Mouse (Mus musculus) adrenal gland, postnatal 4 days (tissue): ENCODE measurements around the gene Pygo1. TPM values are rescaled to one million over a fixed set of nuclear protein-coding genes. Genes with fewer than 3 reads are reported as not detected.
A peak's percentile ranks its signal among the peaks of the same experiment; 100 is the strongest.

Experiments
- DNase-seq, 2 experiments: peaks; one replicate each; pipeline ENCODE4 v3.0.0; 2021 to 2022; ENCODE audit warnings: low spot score in 2 of 2, mixed read lengths in 2 of 2
- long read RNA-seq, 2 experiments: library from polyadenylated mRNA; stranded (forward); transcript quantifications; one replicate each; pipeline ENCODE4 v2.0.0; 2021
- total RNA-seq, 2 experiments: library from RNA; stranded (reverse); gene quantifications; 2 replicates each; pipeline ENCODE4 v1.2.3; 2021

The Pygo1 gene
- 1 to 10 TPM; 7.4 to 7.7 TPM for total RNA-seq
- long read RNA-seq, experiment 1, full-length matches to known transcripts = 5 of 6 reads
- long read RNA-seq, experiment 1, partial matches to known transcripts = 0 of 6 reads
- long read RNA-seq, experiment 1, other reads (novel, unspliced or antisense) = 1 of 6 reads
- long read RNA-seq, experiment 2, full-length matches to known transcripts = 5 of 16 reads
- long read RNA-seq, experiment 2, partial matches to known transcripts = 0 of 16 reads
- long read RNA-seq, experiment 2, other reads (novel, unspliced or antisense) = 11 of 16 reads

DNA sequence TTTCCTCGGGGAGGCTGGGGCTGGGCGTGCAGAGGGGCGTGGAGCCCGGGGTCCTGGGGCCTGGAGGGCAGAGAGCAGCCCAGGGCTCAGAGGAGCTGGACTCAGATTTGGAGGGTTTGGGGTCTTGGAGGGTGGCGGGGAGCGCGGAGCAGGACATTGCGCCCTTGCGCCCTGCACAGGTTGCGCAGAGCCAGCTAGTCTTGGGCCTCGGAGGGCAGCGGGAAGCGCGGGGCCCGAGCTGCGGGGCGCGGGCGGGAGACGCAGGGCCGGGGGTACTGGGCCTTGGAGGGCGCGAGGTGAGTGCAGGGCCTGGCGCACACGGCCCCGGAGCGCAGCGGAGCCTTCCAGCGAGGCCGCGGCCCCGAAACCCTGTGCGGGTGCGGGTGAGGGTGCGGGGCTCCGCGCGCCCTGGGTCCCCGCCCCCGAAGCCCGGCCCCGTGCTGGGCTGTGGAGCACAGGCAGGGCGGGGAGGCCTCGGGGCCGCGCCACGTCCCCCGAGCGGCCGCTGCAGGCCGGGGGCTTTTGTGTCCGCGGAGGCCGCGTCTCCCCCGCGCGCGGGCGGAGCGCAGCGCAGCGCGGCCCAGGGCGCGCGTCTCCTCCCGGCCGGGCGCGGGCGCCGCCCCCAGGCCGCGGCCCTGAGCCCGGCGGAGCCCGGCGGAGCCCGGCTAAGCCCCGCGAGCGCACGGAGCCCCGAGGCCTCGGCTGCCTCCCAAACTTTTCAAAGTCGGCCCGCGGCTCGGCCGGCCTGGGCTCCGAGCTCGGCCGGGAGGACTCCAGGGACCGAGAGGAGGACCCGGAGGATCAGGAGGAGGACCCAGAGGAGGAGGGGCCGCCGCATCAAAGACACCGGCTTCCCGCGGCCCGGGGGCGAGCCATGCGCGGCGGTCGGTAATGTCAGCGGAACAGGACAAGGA, at the start of gene Pygo1:
Pygo1 (plus strand) TSS at position 625 of the 914 bp plus-strand sequence.
- DNase-seq = peak; percentile 22 to 38

GRCm38 (mm10) chr9:72875878-72876277, 49.6 kb upstream of the Pygo1 start:
- DNase-seq = no peak

- no peak for DNase-seq
Measured at GRCm38 (mm10) chr9:72877905-72878304, 47.5 kb upstream of the Pygo1 start.

DNA sequence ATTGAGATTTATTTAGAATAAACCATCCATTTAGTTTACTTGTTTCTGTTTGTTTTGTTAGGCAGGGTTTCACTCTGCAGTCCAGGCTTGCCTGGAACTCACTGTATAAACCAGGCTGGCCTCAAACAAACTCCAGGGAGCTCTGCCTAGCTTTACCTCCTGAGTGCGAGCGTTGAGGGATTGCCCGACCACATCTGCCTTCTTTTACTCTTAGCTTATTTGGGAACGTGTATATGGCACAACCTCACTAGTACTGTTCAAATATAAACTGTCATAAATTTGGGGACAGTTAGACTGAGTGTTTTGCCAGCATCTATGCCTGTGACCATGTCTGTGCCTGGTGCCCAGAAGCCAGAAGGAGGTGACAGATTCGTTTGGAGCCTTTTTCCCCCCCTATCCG, 46.8 kb upstream of the Pygo1 start:
- DNase-seq = no peak

- DNase-seq = no peak
Measured at GRCm38 (mm10) chr9:72879601-72880000, 45.8 kb upstream of the Pygo1 start.

DNA sequence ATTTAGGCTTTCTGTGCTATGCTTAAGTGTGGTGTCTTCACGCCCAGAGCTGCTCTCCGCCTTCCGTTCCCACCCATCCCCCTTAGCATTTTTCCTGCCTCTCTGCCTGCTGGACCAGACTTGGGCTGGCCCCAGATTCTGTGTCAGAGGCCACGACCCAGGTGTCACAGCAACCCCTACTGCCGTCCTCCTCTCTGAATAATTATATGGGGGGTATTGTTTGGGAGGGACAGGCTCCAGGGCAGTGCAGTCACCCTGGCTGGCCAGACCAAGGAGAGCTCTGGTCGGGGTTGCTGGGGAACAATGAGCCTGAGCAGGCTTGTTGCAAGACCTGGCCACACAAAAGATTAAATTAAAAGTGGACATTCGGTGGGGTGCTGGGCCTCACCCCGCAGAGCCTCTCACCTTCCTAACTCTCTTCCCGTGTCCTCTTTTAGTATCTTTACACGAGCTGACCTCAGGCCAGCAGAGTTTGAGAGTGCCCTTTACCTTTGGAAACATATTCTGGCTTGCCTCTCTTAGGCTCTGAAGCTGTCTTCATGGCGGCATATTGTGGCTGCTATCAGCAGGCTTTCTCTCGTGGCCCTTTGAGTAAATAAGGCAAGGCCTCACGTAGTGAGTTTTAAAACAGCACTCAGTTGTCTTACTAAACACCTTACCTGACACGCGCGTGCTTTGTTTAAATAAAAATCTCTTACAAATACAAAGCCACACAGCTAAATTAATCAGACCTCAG, 45.1 kb upstream of the Pygo1 start:
- DNase-seq = no peak

- DNase-seq = peak in 1 of 2 experiments; percentile 20
Measured at GRCm38 (mm10) chr9:72881026-72881768, 44.2 kb upstream of the Pygo1 start.

GRCm38 (mm10) chr9:72883940-72884339, 41.5 kb upstream of the Pygo1 start:
- no peak for DNase-seq

GRCm38 (mm10) chr9:72889777-72890176, 35.7 kb upstream of the Pygo1 start:
- DNase-seq = no peak

DNA sequence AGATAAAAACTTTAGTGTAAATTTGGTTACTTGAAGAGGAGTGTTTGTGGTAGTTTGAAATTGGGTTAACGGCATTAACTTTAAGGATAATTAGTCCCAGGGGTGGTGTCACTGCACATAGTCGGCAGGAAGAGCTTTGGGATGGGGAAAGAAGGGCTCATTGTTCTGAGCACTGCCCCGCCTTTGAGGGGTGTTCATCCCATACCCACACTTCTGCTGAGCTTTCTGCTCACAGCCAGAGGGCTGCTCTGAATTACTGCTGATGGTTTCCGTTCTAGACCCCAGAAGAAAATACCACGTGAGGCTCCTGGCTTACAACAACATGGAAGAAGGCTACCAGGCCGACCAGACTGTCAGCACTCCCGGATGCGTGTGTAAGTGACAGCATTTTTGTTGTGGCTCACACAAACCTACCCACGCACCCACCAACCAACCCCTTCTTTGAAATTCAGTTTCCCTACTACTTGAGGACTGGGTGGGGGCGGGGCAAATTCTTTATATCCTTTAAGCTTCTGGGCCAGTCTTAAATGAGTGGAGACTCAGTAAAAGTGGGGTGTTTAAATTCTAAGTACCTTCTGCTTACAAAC, 34.9 kb upstream of the Pygo1 start:
- no peak for DNase-seq

DNA sequence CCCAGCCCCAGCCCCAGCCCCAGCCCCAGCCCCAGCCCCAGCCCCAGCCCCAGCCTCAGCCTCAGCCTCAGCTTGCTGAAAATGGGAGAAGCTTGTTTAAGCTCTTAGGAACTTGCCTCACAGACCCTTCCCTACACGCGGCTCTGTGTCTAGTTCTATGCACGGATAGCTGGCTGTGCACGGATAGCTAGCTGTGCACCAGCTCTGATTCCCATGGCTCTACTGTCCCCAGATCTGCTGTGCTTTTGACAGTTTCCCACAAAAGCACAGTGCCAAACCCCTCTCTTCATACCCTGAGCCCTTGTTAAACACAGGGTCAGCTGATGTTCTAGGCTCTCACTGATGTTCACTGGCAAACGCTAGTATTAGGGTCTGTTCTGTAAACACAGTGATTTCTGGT, 32.7 kb upstream of the Pygo1 start:
- no peak for DNase-seq

DNA sequence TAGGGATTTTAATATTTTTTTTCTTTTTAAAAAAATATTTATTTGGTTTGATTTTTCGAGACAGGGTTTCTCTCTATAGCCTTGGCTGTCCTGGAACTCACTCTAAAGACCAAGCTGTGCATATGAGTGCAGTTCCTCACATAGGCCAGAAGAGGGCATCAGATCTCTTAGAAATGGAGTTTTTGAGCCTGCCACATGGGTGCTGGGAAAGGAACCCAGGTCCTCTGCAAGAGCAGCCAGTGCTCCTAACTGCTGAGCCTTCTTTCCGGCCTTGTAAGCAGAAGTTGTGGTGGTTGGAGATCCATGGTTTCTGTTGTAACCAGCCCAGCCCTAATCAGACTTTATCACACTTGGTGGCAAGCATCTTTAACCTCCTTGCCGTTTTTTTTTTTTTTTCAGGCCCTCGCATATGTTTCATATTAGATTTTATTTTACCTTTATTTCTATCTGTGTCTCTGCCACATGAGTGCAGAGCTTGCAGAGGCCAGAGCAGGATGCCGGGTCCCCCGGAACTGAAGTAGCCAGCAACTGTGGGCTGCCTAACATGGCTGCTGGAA, 30.6 kb upstream of the Pygo1 start:
- no peak for DNase-seq

- DNase-seq = no peak
Measured at GRCm38 (mm10) chr9:72902057-72902456, 23.4 kb upstream of the Pygo1 start.

- no peak for DNase-seq
Measured at GRCm38 (mm10) chr9:72902611-72903010, 22.8 kb upstream of the Pygo1 start.

- DNase-seq = no peak
Measured at GRCm38 (mm10) chr9:72906693-72907103, 18.7 kb upstream of the Pygo1 start.

DNA sequence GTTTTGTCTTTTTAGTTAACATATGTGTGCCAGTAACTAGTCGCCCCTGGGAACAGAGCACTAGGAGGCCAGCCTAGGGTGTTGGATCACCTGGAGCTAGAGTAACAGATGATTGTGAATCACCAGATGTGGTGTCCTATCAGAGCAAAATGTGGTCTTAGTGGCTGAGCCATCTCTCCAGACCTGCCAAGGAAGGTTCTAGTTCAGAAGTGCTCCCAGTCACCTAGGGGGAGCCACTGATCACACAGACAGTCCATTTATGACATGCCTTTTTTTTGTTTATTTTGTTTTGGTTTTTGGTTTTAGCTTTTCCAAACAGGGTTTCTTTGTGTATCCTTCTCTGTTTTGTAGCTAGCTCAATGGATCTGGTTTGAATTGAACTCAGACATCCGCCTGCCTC, 14.1 kb upstream of the Pygo1 start:
- DNase-seq = no peak

DNA sequence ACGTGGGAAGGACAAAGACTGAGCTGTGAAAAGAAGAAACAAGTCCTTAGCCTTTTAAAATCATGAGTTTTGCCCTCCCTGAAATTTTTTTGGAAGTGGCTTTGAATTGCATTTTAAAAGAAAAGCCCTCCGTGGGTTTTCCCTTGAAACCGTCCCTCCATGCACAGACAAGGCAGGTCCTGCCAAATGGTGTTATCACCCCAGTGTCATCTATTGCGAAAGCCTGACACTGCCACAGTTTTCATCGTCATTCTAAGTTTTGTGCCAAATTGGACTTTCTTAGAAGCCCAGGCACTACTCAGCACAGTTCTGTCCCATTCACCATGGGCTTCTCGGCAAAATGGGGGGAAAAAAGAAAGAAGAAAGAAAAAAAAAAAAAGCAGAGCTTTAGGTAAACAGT, 11.9 kb upstream of the Pygo1 start:
- DNase-seq = no peak

DNA sequence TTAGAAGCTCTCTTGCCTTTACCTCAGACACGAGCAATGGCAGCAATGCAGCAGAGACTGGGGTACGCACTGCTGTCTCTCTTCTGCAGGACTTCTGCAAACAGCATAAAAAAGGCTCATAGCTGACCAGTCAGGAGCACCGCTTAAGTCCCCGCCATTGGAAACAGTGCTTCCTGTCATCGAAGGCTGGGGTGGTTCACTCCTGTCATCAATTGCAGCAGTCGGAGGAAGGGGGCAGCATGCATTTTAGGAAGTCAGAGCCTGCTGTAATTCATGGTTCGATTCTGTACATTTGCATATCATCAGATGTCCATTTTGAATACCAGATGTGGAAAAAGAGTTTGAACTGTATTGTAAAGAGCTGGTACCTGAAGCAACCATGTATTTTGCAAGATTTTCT, 9.7 kb upstream of the Pygo1 start:
- DNase-seq = no peak

DNA sequence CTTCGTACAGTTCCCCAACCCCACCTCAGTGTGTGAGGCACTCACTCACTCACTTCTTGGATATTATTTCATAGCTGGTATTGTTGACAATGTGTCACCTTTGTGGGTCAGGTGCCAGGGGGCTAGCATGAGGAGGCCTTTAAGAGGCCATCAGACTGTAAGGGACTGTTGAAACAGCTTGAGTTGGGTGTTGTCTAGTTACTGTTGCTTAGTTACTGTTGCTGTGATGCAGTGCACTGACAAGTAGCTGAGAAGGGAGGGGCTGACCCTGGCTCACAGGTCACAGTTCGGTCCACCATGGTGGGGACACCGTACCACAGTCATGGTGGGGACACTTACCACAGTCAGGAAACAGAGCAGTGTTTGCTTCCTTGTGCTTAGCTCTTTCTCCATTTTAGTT, 2.4 kb upstream of the Pygo1 start:
- DNase-seq = no peak

- no peak for DNase-seq
Measured at GRCm38 (mm10) chr9:72925935-72926258, 452 bp downstream of the Pygo1 start.
